Comparison of ENCODE assay signal across 8 mouse cellular contexts in genomic region chr11:70021264-70022132, GRCm38 (mm10). TPM values are rescaled to one million over a fixed set of nuclear protein-coding genes. Genes with fewer than 3 reads are reported as not detected.
DNase-seq lines count a peak whose midpoint lies in the region; ATAC-seq and TF ChIP-seq lines count a peak whose summit lies in the region.

No protein-coding gene starts in this region.

- no peak overlapping the region for H3K9ac ChIP-seq in CH12.LX (ENCODE audit: insufficient read depth, low read depth)
- H3K9ac ChIP-seq in forebrain, embryonic 11.5 days (ENCODE audit: low read length), result peak overlapping the region; percentile 55
- no peak overlapping the region; the same call in 1 of the 2 replicates for H3K9ac ChIP-seq in heart, postnatal 0 days (replicated peaks; ENCODE audit: low read depth, low read length)
- H3K9ac ChIP-seq in liver, embryonic 16.5 days (ENCODE audit: low read depth, low read length), result peak overlapping the region; percentile 9
- peak overlapping the region; percentile 98 for H3K9ac ChIP-seq in neural tube, embryonic 13.5 days

- H3K4me2 ChIP-seq in CH12.LX (ENCODE audit: insufficient read depth, low read depth, poor library complexity, severe bottlenecking), result peak overlapping the region; percentile 68
- H3K4me2 ChIP-seq in forebrain, embryonic 11.5 days (ENCODE audit: low read depth, low read length, severe bottlenecking), result peak overlapping the region; percentile 65
- peak overlapping the region; percentile 88 for H3K4me2 ChIP-seq in heart, postnatal 0 days (ENCODE audit: low read depth, low read length)
- H3K4me2 ChIP-seq in liver, embryonic 16.5 days (ENCODE audit: low read depth, low read length), result peak overlapping the region; percentile 71
- H3K4me2 ChIP-seq in neural tube, embryonic 13.5 days, result peak overlapping the region; percentile 79

- H3K9me3 ChIP-seq in CH12.LX (replicated peaks; ENCODE audit: low read length), result no peaks in the 10 kb centered on the region
- H3K9me3 ChIP-seq in forebrain, embryonic 11.5 days (ENCODE audit: control insufficient read depth, low read length), result no peaks in the 10 kb centered on the region
- H3K9me3 ChIP-seq in heart, postnatal 0 days (replicated peaks; ENCODE audit: control insufficient read depth, low read length), result no peaks in the 10 kb centered on the region
- H3K9me3 ChIP-seq in liver, embryonic 16.5 days (replicated peaks; ENCODE audit: control insufficient read depth, low read length), result no peaks in the 10 kb centered on the region
- no peaks in the 10 kb centered on the region for H3K9me3 ChIP-seq in neural tube, embryonic 13.5 days

- no peak for TF ChIP-seq CTCF in CH12.LX (conservative IDR thresholded peaks at IDR 0.05 in 1 of 2, IDR thresholded peaks at IDR 0.05 in 1 of 2; ENCODE audit: low read depth in 2 of 2, low read length in 2 of 2)
- TF ChIP-seq CTCF in heart, postnatal 0 days (IDR thresholded peaks at IDR 0.05; ENCODE audit: low read depth), result no peak
- TF ChIP-seq CTCF in testis, adult 2 months (IDR thresholded peaks at IDR 0.05; ENCODE audit: control insufficient read depth, insufficient read depth, insufficient replicate concordance, low read depth, low read length), result no peak

- WGBS in forebrain, embryonic 11.5 days, result 2% methylated on average over 39 of the region's 40 CpGs
- WGBS in heart, postnatal 0 days, result 3% methylated on average over 40 of the region's 40 CpGs
- 4% methylated on average over 40 of the region's 40 CpGs for WGBS in liver, embryonic 16.5 days (ENCODE audit: insufficient replicate concordance)
- 1% methylated on average over 40 of the region's 40 CpGs for WGBS in neural tube, embryonic 13.5 days

- ATAC-seq in forebrain, embryonic 11.5 days (replicated peaks; ENCODE audit: low FRiP score), result peak; percentile 76
- ATAC-seq in heart, postnatal 0 days (ENCODE audit: insufficient read depth, low read depth), result peak; percentile 77
- ATAC-seq in liver, embryonic 16.5 days (ENCODE audit: low read depth), result peak; percentile 80
- peak; percentile 78 for ATAC-seq in neural tube, embryonic 13.5 days (ENCODE audit: low read depth)

- dilution Hi-C loops in CH12.LX (cut with MboI; ENCODE audit: extremely low pct_ligation_motif_present, extremely low pct_unique_long_range_greater_than_20kb, low sequenced_read_pairs), result no loop called here

- no peaks in the 10 kb centered on the region for H3K79me2 ChIP-seq in CH12.LX (replicated peaks; ENCODE audit: control insufficient read depth, extremely low read depth, insufficient read depth, poor library complexity, severe bottlenecking)

- H3K4me1 ChIP-seq in CH12.LX (ENCODE audit: control insufficient read depth in 1 of 2, insufficient read depth in 2 of 2), result peaks cover 8 to 27% of the 10 kb centered on the region in 2 experiments; a peak in 3 of 4 replicates
- peaks cover 52% of the 10 kb centered on the region for H3K4me1 ChIP-seq in forebrain, embryonic 11.5 days (replicated peaks; ENCODE audit: control insufficient read depth, insufficient read depth, low read length)
- H3K4me1 ChIP-seq in heart, postnatal 0 days (ENCODE audit: control insufficient read depth, insufficient read depth), result peaks cover 31% of the 10 kb centered on the region
- H3K4me1 ChIP-seq in liver, embryonic 16.5 days (ENCODE audit: control insufficient read depth, low read depth, low read length), result peaks cover 26% of the 10 kb centered on the region
- peaks cover 87% of the 10 kb centered on the region for H3K4me1 ChIP-seq in neural tube, embryonic 13.5 days (replicated peaks)
- peaks cover 29% of the 10 kb centered on the region for H3K4me1 ChIP-seq in testis, adult 2 months (ENCODE audit: control insufficient read depth, insufficient read depth, low read length)

- in situ Hi-C loops in CH12.LX (cut with MboI; ENCODE audit: low pct_ligation_motif_present, low pct_unique_long_range_greater_than_20kb, low sequenced_read_pairs), result loop anchor here (25.0 kb wide), 1 partner anchor 934 kb away; the partner anchor contains the start of genes Per1 and Vamp2

- TF ChIP-seq POLR2A in CH12.LX (IDR thresholded peaks at IDR 0.05; ENCODE audit: low read depth, low read length), result no peak
- no peak; the same call in 1 of the 2 replicates for TF ChIP-seq POLR2A in testis, adult 2 months (IDR thresholded peaks at IDR 0.05; ENCODE audit: control insufficient read depth, low read depth, low read length)

- peak overlapping the region; percentile 51 to 59 (median 52) for H3K4me3 ChIP-seq in CH12.LX (replicated peaks in 1 of 3; ENCODE audit: low read depth in 2 of 3, low read length in 2 of 3, poor library complexity in 1 of 3)
- H3K4me3 ChIP-seq in forebrain, embryonic 11.5 days (ENCODE audit: low read depth, low read length), result peak overlapping the region; percentile 62
- H3K4me3 ChIP-seq in heart, postnatal 0 days (ENCODE audit: low read depth, low read length), result peak overlapping the region; percentile 56
- H3K4me3 ChIP-seq in liver, embryonic 16.5 days (ENCODE audit: low read depth, low read length), result peak overlapping the region; percentile 63
- peak overlapping the region; percentile 79 for H3K4me3 ChIP-seq in neural tube, embryonic 13.5 days
- peak overlapping the region; percentile 87 for H3K4me3 ChIP-seq in testis, adult 2 months (ENCODE audit: control insufficient read depth, low read depth, low read length)

- no peak for TF ChIP-seq EP300 in CH12.LX (IDR thresholded peaks at IDR 0.05; ENCODE audit: low read length)
- no peak for TF ChIP-seq EP300 in heart, postnatal 0 days (IDR thresholded peaks at IDR 0.05; ENCODE audit: low read depth)

- DNase-seq in CH12.LX (ENCODE audit: extremely low read depth), result peak; percentile 100
- peak; percentile 97 for DNase-seq in c-Kit-positive CD71-positive TER-119-negative erythroid progenitor cells, embryonic 14.5 days (ENCODE audit: low read depth)
- DNase-seq in forebrain, embryonic 11.5 days (ENCODE audit: low spot score), result peak; percentile 100
- peak; percentile 94 for DNase-seq in heart, postnatal 0 days (ENCODE audit: low spot score)
- DNase-seq in kidney, postnatal 4 days, result peak; percentile 99

- TF ChIP-seq RAD21 in CH12.LX (IDR thresholded peaks at IDR 0.05; ENCODE audit: low read depth, low read length), result no peak

- H3K36me3 ChIP-seq in CH12.LX (replicated peaks in 1 of 2; ENCODE audit: control insufficient read depth in 1 of 2, insufficient read depth in 1 of 2, low read length in 1 of 2), result no peaks in the 10 kb centered on the region
- H3K36me3 ChIP-seq in forebrain, embryonic 11.5 days (ENCODE audit: control insufficient read depth, insufficient read depth, low read length), result no peaks in the 10 kb centered on the region
- H3K36me3 ChIP-seq in heart, postnatal 0 days (replicated peaks; ENCODE audit: control insufficient read depth, insufficient read depth, low read length), result no peaks in the 10 kb centered on the region
- H3K36me3 ChIP-seq in liver, embryonic 16.5 days (ENCODE audit: control insufficient read depth, insufficient read depth), result no peaks in the 10 kb centered on the region
- H3K36me3 ChIP-seq in neural tube, embryonic 13.5 days, result no peaks in the 10 kb centered on the region
- H3K36me3 ChIP-seq in testis, adult 2 months (ENCODE audit: control insufficient read depth, insufficient read depth, low read length), result no peaks in the 10 kb centered on the region

- peaks cover 13% of the 10 kb centered on the region for H3K27me3 ChIP-seq in CH12.LX (replicated peaks)
- H3K27me3 ChIP-seq in forebrain, embryonic 11.5 days (ENCODE audit: control insufficient read depth, insufficient read depth, low read length), result no peaks in the 10 kb centered on the region
- H3K27me3 ChIP-seq in heart, postnatal 0 days (ENCODE audit: control insufficient read depth, insufficient read depth, low read length), result peaks cover 12% of the 10 kb centered on the region; the same call in 1 of the 2 replicates
- H3K27me3 ChIP-seq in liver, embryonic 16.5 days (ENCODE audit: control insufficient read depth, insufficient read depth, low read depth, low read length), result peaks cover 33% of the 10 kb centered on the region
- no peaks in the 10 kb centered on the region for H3K27me3 ChIP-seq in neural tube, embryonic 13.5 days
- no peaks in the 10 kb centered on the region for H3K27me3 ChIP-seq in testis, adult 2 months (ENCODE audit: control insufficient read depth, insufficient read depth, low read length)

- H3K27ac ChIP-seq in CH12.LX (ENCODE audit: insufficient read depth, low read depth), result no peak overlapping the region
- peak overlapping the region; percentile 90 for H3K27ac ChIP-seq in forebrain, embryonic 11.5 days (ENCODE audit: low read depth, low read length)
- peak overlapping the region; percentile 43 for H3K27ac ChIP-seq in heart, postnatal 0 days (ENCODE audit: low read depth)
- peak overlapping the region; percentile 7 for H3K27ac ChIP-seq in liver, embryonic 16.5 days (ENCODE audit: low read length)
- peak overlapping the region; percentile 96 for H3K27ac ChIP-seq in neural tube, embryonic 13.5 days (replicated peaks)
- peak overlapping the region; percentile 52; the same call in 1 of the 2 replicates for H3K27ac ChIP-seq in testis, adult 2 months (ENCODE audit: control insufficient read depth, insufficient read depth, low read depth, low read length)

RNA-seq across cellular contexts. Expression of gene Dlg4, which starts 4.8 kb away (rescaled TPM):
- 9.8 and 15.3 TPM in 2 replicates for total RNA-seq in CH12.LX (2012; rRNA removed)
- 6.1 and 7.3 TPM in 2 replicates for total RNA-seq in CH12.LX (2014; rRNA removed)
- polyA plus RNA-seq in CH12.LX (2012; ENCODE audit: insufficient read length, low read depth), result 6.8 and 9.3 TPM in 2 replicates
- 18.2 and 21.5 TPM in 2 replicates for polyA plus RNA-seq in forebrain, embryonic 11.5 days (2014; fragmentation: Nextera tagmentation; extraction: Ambion mirVana)
- total RNA-seq in heart, postnatal 0 days (2014; rRNA removed; ENCODE audit: low replicate concordance), result 3.4 and 10.3 TPM in 2 replicates
- 2.2 TPM in 2 replicates for polyA plus RNA-seq in heart, postnatal 0 days (2015; fragmentation: Nextera tagmentation; extraction: Ambion mirVana)
- 0.40 and 0.53 TPM in 2 replicates for polyA plus RNA-seq in liver, embryonic 16.5 days (2015; fragmentation: Nextera tagmentation; extraction: Ambion mirVana)
- 23.1 and 23.5 TPM in 2 replicates for polyA plus RNA-seq in neural tube, embryonic 13.5 days (2015; fragmentation: Nextera tagmentation; extraction: Ambion mirVana)
- polyA plus RNA-seq in testis, adult 2 months (2012; rRNA removed), result 5.6 and 6.5 TPM in 2 replicates

RNA-seq across cellular contexts. Expression of gene Acadvl, which starts 6.3 kb away (rescaled TPM):
- total RNA-seq in CH12.LX (2012; rRNA removed) (137 and 148 TPM in 2 replicates), CH12.LX (2014; rRNA removed) (81.8 and 86.6 TPM in 2 replicates)
- 76.9 and 86.4 TPM in 2 replicates for polyA plus RNA-seq in CH12.LX (2012; ENCODE audit: insufficient read length, low read depth)
- 44.0 and 47.6 TPM in 2 replicates for polyA plus RNA-seq in forebrain, embryonic 11.5 days (2014; fragmentation: Nextera tagmentation; extraction: Ambion mirVana)
- 378 and 469 TPM in 2 replicates for total RNA-seq in heart, postnatal 0 days (2014; rRNA removed; ENCODE audit: low replicate concordance)
- 815 and 873 TPM in 2 replicates for polyA plus RNA-seq in heart, postnatal 0 days (2015; fragmentation: Nextera tagmentation; extraction: Ambion mirVana)
- polyA plus RNA-seq in liver, embryonic 16.5 days (2015; fragmentation: Nextera tagmentation; extraction: Ambion mirVana), result 127 and 138 TPM in 2 replicates
- 58.2 and 60.9 TPM in 2 replicates for polyA plus RNA-seq in neural tube, embryonic 13.5 days (2015; fragmentation: Nextera tagmentation; extraction: Ambion mirVana)
- 20.6 and 20.9 TPM in 2 replicates for polyA plus RNA-seq in testis, adult 2 months (2012; rRNA removed)

RNA-seq across cellular contexts. Expression of gene Dvl2, which starts 21.1 kb away (rescaled TPM):
- total RNA-seq in CH12.LX (2012; rRNA removed) (27.3 and 30.6 TPM in 2 replicates), CH12.LX (2014; rRNA removed) (15.1 and 15.7 TPM in 2 replicates)
- polyA plus RNA-seq in CH12.LX (2012; ENCODE audit: insufficient read length, low read depth), result 25.3 and 27.1 TPM in 2 replicates
- polyA plus RNA-seq in forebrain, embryonic 11.5 days (2014; fragmentation: Nextera tagmentation; extraction: Ambion mirVana), result 43.9 and 47.6 TPM in 2 replicates
- 10.8 TPM in 2 replicates for total RNA-seq in heart, postnatal 0 days (2014; rRNA removed; ENCODE audit: low replicate concordance)
- polyA plus RNA-seq in heart, postnatal 0 days (2015; fragmentation: Nextera tagmentation; extraction: Ambion mirVana), result 6.5 and 7.5 TPM in 2 replicates
- polyA plus RNA-seq in liver, embryonic 16.5 days (2015; fragmentation: Nextera tagmentation; extraction: Ambion mirVana), result 4.4 and 5.1 TPM in 2 replicates
- 26.7 and 28.8 TPM in 2 replicates for polyA plus RNA-seq in neural tube, embryonic 13.5 days (2015; fragmentation: Nextera tagmentation; extraction: Ambion mirVana)
- polyA plus RNA-seq in testis, adult 2 months (2012; rRNA removed), result 15.2 and 16.4 TPM in 2 replicates

RNA-seq across cellular contexts. Expression of gene Phf23, which starts 25.9 kb away (rescaled TPM):
- 67.2 and 81.8 TPM in 2 replicates for total RNA-seq in CH12.LX (2012; rRNA removed)
- total RNA-seq in CH12.LX (2014; rRNA removed), result 65.2 and 69.0 TPM in 2 replicates
- 93.2 and 99.8 TPM in 2 replicates for polyA plus RNA-seq in CH12.LX (2012; ENCODE audit: insufficient read length, low read depth)
- polyA plus RNA-seq in forebrain, embryonic 11.5 days (2014; fragmentation: Nextera tagmentation; extraction: Ambion mirVana), result 61.4 and 63.0 TPM in 2 replicates
- total RNA-seq in heart, postnatal 0 days (2014; rRNA removed; ENCODE audit: low replicate concordance), result 27.4 and 54.8 TPM in 2 replicates
- 30.3 and 34.2 TPM in 2 replicates for polyA plus RNA-seq in heart, postnatal 0 days (2015; fragmentation: Nextera tagmentation; extraction: Ambion mirVana)
- 17.5 and 18.2 TPM in 2 replicates for polyA plus RNA-seq in liver, embryonic 16.5 days (2015; fragmentation: Nextera tagmentation; extraction: Ambion mirVana)
- polyA plus RNA-seq in neural tube, embryonic 13.5 days (2015; fragmentation: Nextera tagmentation; extraction: Ambion mirVana), result 74.2 and 76.3 TPM in 2 replicates
- 19.0 and 21.2 TPM in 2 replicates for polyA plus RNA-seq in testis, adult 2 months (2012; rRNA removed)

RNA-seq across cellular contexts. Expression of gene Gabarap, which starts 30.6 kb away (rescaled TPM):
- total RNA-seq in CH12.LX (2012; rRNA removed), result 182 and 189 TPM in 2 replicates
- total RNA-seq in CH12.LX (2014; rRNA removed), result 187 and 213 TPM in 2 replicates
- 352 and 386 TPM in 2 replicates for polyA plus RNA-seq in CH12.LX (2012; ENCODE audit: insufficient read length, low read depth)
- polyA plus RNA-seq in forebrain, embryonic 11.5 days (2014; fragmentation: Nextera tagmentation; extraction: Ambion mirVana), result 472 and 477 TPM in 2 replicates
- 208 and 305 TPM in 2 replicates for total RNA-seq in heart, postnatal 0 days (2014; rRNA removed; ENCODE audit: low replicate concordance)
- 472 and 510 TPM in 2 replicates for polyA plus RNA-seq in heart, postnatal 0 days (2015; fragmentation: Nextera tagmentation; extraction: Ambion mirVana)
- 255 and 280 TPM in 2 replicates for polyA plus RNA-seq in liver, embryonic 16.5 days (2015; fragmentation: Nextera tagmentation; extraction: Ambion mirVana)
- 679 and 746 TPM in 2 replicates for polyA plus RNA-seq in neural tube, embryonic 13.5 days (2015; fragmentation: Nextera tagmentation; extraction: Ambion mirVana)
- polyA plus RNA-seq in testis, adult 2 months (2012; rRNA removed), result 659 and 826 TPM in 2 replicates

Comparison
In these comparisons a context has a peak if more than half of its experiments do, and no peak if none do; other contexts are left out.
1. H3K9ac ChIP-seq: peak in forebrain, embryonic 11.5 days (single experiment), liver, embryonic 16.5 days (single experiment) and neural tube, embryonic 13.5 days (single experiment); none in CH12.LX (single experiment) and heart, postnatal 0 days (single experiment).
2. Peak in every context shown above with its lines, with median percentiles within 50 percentile points of each other: DNase-seq, H3K4me2 ChIP-seq, H3K4me3 ChIP-seq and ATAC-seq.